Mouse (Mus musculus) CH12.LX (cell line): ENCODE measurements around the gene Gm40193.

Experiments
- CHD1 ChIP-seq: IDR thresholded peaks from 2 replicates; pipeline ENCODE4 v1.6.1; 2012; ENCODE audit warnings: low read depth, low read length, improper control_type of control experiment, inconsistent platforms
- JUND ChIP-seq: conservative IDR thresholded peaks from 2 replicates; pipeline ENCODE4 v1.6.1; 2011; ENCODE audit warnings: low read depth, low read length, improper control_type of control experiment
- POLR2A ChIP-seq: IDR thresholded peaks from 2 replicates; pipeline ENCODE4 v1.6.1; 2011; ENCODE audit warnings: low read depth, mild to moderate bottlenecking, improper control_type of control experiment, low read length
- UBTF ChIP-seq: IDR thresholded peaks from 2 replicates; pipeline ENCODE4 v1.6.1; 2012; ENCODE audit warnings: low read depth, mild to moderate bottlenecking, inconsistent platforms, low read length, improper control_type of control experiment, moderate library complexity
- USF1 ChIP-seq: IDR thresholded peaks from 2 replicates; pipeline ENCODE4 v1.6.1; 2014; ENCODE audit warnings: low read depth, mild to moderate bottlenecking, inconsistent platforms, low read length, improper control_type of control experiment

DNA sequence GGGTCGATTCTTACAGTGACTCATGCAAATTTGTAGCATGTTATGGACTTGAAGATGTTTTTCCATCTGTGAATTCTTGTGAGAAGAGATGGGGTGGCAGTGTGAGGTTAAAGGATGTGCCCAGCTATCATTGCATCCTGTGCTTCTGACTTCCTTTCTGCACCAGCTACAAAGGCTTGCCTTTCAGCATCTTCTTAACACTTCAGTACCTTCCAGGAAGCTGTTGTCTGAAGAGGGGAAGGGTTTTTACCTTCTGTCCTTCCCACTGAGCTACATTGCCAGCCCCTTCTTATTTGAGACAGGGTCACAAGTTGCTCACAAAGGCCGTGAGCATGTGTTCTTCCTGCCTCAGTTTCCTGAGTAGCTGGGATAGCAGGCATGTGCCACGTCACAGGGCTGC is 48.2 kb upstream of the Gm40193 start:
- TF ChIP-seq POLR2A (no peak), CHD1 (no peak), UBTF (no peak), JUND (no peak), USF1 (no peak)
